Mouse (Mus musculus): Measurements from ENCODE around the gene Gpr62.

The Gpr62 gene

GRCm38 (mm10) chr9:106474456-106474855 lies 8.7 kb upstream of the Gpr62 start:
- DNase-seq (ENCODE audit: low read depth, low spot score) = peak; percentile 78

GRCm38 (mm10) chr9:106473753-106474105 lies 8.0 kb upstream of the Gpr62 start:
- DNase-seq (ENCODE audit: low read depth, low spot score) = no peak

GRCm38 (mm10) chr9:106473081-106473752 lies 7.5 kb upstream of the Gpr62 start:
- DNase-seq (ENCODE audit: low read depth, low spot score) = no peak

- DNase-seq (ENCODE audit: low read depth, low spot score) = no peak
These were observed 6.6 kb upstream of the Gpr62 start for GRCm38 (mm10) chr9:106472321-106472720.

GRCm38 (mm10) chr9:106471892-106472291 lies 6.2 kb upstream of the Gpr62 start:
- no peak for DNase-seq (ENCODE audit: low read depth, low spot score)

GRCm38 (mm10) chr9:106470991-106471750 lies 5.4 kb upstream of the Gpr62 start:
- DNase-seq (ENCODE audit: low read depth, low spot score) = no peak

GRCm38 (mm10) chr9:106469776-106470175 lies 4.0 kb upstream of the Gpr62 start:
- no peak for DNase-seq (ENCODE audit: low read depth, low spot score)

GRCm38 (mm10) chr9:106469317-106469716 lies 3.6 kb upstream of the Gpr62 start:
- no peak for DNase-seq (ENCODE audit: low read depth, low spot score)

GRCm38 (mm10) chr9:106467746-106468145 lies 2.0 kb upstream of the Gpr62 start:
- DNase-seq (ENCODE audit: low read depth, low spot score) = no peak

- DNase-seq (ENCODE audit: low read depth, low spot score) = no peak
These were observed 983 bp upstream of the Gpr62 start for GRCm38 (mm10) chr9:106466721-106467120.

- peak; percentile 69 for DNase-seq (ENCODE audit: low read depth, low spot score)
These were observed 792 bp downstream of the Gpr62 start for GRCm38 (mm10) chr9:106464751-106465541.

- DNase-seq (ENCODE audit: low read depth, low spot score) = no peak
These were observed 2.3 kb downstream of the Gpr62 start for GRCm38 (mm10) chr9:106463122-106464063.

GRCm38 (mm10) chr9:106462430-106462800 lies 3.3 kb downstream of the Gpr62 start:
- DNase-seq (ENCODE audit: low read depth, low spot score) = no peak

GRCm38 (mm10) chr9:106461641-106462429 lies 3.9 kb downstream of the Gpr62 start:
- no peak for DNase-seq (ENCODE audit: low read depth, low spot score)

- no peak for DNase-seq (ENCODE audit: low read depth, low spot score)
These were observed 4.7 kb downstream of the Gpr62 start for GRCm38 (mm10) chr9:106461026-106461415.

- DNase-seq (ENCODE audit: low read depth, low spot score) = no peak
These were observed 5.2 kb downstream of the Gpr62 start for GRCm38 (mm10) chr9:106460401-106461025.

- no peak for DNase-seq (ENCODE audit: low read depth, low spot score)
These were observed 5.8 kb downstream of the Gpr62 start for GRCm38 (mm10) chr9:106459946-106460345.

GRCm38 (mm10) chr9:106457920-106458319 lies 7.8 kb downstream of the Gpr62 start:
- DNase-seq (ENCODE audit: low read depth, low spot score) = no peak

- DNase-seq (ENCODE audit: low read depth, low spot score) = no peak
These were observed 8.6 kb downstream of the Gpr62 start for GRCm38 (mm10) chr9:106457163-106457559.

Measured in forelimb bud, embryonic 11.5 days (tissue).